Mouse (Mus musculus) ES-Bruce4 (cell line): ENCODE measurements around the gene Slamf1.

Experiments
- CTCF ChIP-seq: IDR thresholded peaks from one replicate; pipeline ENCODE4 v1.8.1; 2011; ENCODE audit warnings: low read depth, low read length
- EP300 ChIP-seq: IDR thresholded peaks from 2 replicates; pipeline ENCODE4 v1.6.1; 2011; ENCODE audit warnings: low read depth, low read length; ENCODE audit not compliant: insufficient read depth
- POLR2A ChIP-seq: IDR thresholded peaks from one replicate; pipeline ENCODE4 v1.8.1; 2011; ENCODE audit warnings: low read length; ENCODE audit not compliant: insufficient read depth

GRCm38 (mm10) chr1:171782287-171782915 is 15.5 kb downstream of the Slamf1 start:
- TF ChIP-seq POLR2A = no peak
- TF ChIP-seq CTCF = no peak
- no peak for TF ChIP-seq EP300
